Mouse (Mus musculus): ENCODE results near the gene Krt32.

The Krt32 gene

GRCm38 (mm10) chr11:100055686-100056655 lies 32.1 kb downstream of the Krt32 start:
- in situ Hi-C loops (cut with MboI, MseI): no loop called here

GRCm38 (mm10) chr11:100050451-100050850 lies 37.6 kb downstream of the Krt32 start, which contains the start of gene Krt31:
Gene Krt31, minus strand, starts transcription at chr11:100050551.
- in situ Hi-C loops (cut with MboI, MseI): no loop called here

GRCm38 (mm10) chr11:100047193-100047592 lies 40.8 kb downstream of the Krt32 start:
- in situ Hi-C loops (cut with MboI, MseI): no loop called here

GRCm38 (mm10) chr11:100046303-100046866 lies 41.6 kb downstream of the Krt32 start:
- in situ Hi-C loops (cut with MboI, MseI): no loop called here

- in situ Hi-C loops (cut with MboI, MseI): no loop called here
Measured at GRCm38 (mm10) chr11:100041454-100041853, 46.6 kb downstream of the Krt32 start, which contains the start of gene Krt34. Gene Krt34, minus strand, starts transcription at chr11:100041554.

Measured in T-helper 17 cell (primary cell).